Mouse (Mus musculus): ENCODE data around the gene Syngr1.

GRCm38 (mm10) chr15:80115256-80115655 lies 24.1 kb downstream of the Syngr1 start:
- TF ChIP-seq CTCF (conservative IDR thresholded peaks at IDR 0.05 in 1 of 2, IDR thresholded peaks at IDR 0.05 in 1 of 2; ENCODE audit: low read depth in 2 of 2, low read length in 2 of 2) (no peak), GABPA (IDR thresholded peaks at IDR 0.05; ENCODE audit: insufficient replicate concordance, low read depth, low read length) (no peak), POLR2A (IDR thresholded peaks at IDR 0.05; ENCODE audit: low read depth, low read length) (no peak), TCF12 (IDR thresholded peaks at IDR 0.05; ENCODE audit: low read depth, low read length) (no peak), EP300 (IDR thresholded peaks at IDR 0.05; ENCODE audit: low read length) (no peak), UBTF (IDR thresholded peaks at IDR 0.05; ENCODE audit: low read depth, low read length) (no peak)
